Mouse (Mus musculus) MEL (cell line): ENCODE measurements around the gene Atm.

Experiments used
- CTCF ChIP-seq, 3 experiments: IDR thresholded peaks in 2 of 3; conservative IDR thresholded peaks in 1 of 3; 2 replicates each; pipeline ENCODE4 v1.5.1; 2011 to 2012; ENCODE audit warnings: low read length in 3 of 3, low read depth in 2 of 3, mild to moderate bottlenecking in 2 of 3, improper control_type of control experiment in 1 of 3, inconsistent platforms in 1 of 3, mixed read lengths in 1 of 3, moderate library complexity in 1 of 3; ENCODE audit not compliant: control insufficient read depth in 1 of 3, insufficient read depth in 1 of 3, poor library complexity in 1 of 3, severe bottlenecking in 1 of 3
- E2F4 ChIP-seq: IDR thresholded peaks from 2 replicates; pipeline ENCODE4 v1.6.1; 2011; ENCODE audit warnings: low read depth, low read length, improper control_type of control experiment, borderline replicate concordance
- HCFC1 ChIP-seq: IDR thresholded peaks from 2 replicates; pipeline ENCODE4 v1.6.1; 2012; ENCODE audit warnings: low read depth, mild to moderate bottlenecking, inconsistent platforms, low read length, improper control_type of control experiment, moderate library complexity
- MAX ChIP-seq: IDR thresholded peaks from 2 replicates; pipeline ENCODE4 v1.6.1; 2011; ENCODE audit warnings: low read length, improper control_type of control experiment
- NRF1 ChIP-seq: IDR thresholded peaks from 2 replicates; pipeline ENCODE4 v1.6.1; 2014; ENCODE audit warnings: low read depth, mild to moderate bottlenecking, inconsistent platforms, low read length, improper control_type of control experiment, moderate library complexity; ENCODE audit not compliant: poor library complexity, insufficient read depth, severe bottlenecking
- POLR2A ChIP-seq, 2 experiments: IDR thresholded peaks; 2 replicates each; pipeline ENCODE4 v1.6.1; 2011 to 2012; ENCODE audit warnings: low read length in 2 of 2, mild to moderate bottlenecking in 2 of 2, control low read depth in 1 of 2, improper control_type of control experiment in 1 of 2, low read depth in 1 of 2, moderate library complexity in 1 of 2; ENCODE audit not compliant: control insufficient read depth in 1 of 2, insufficient read depth in 1 of 2, poor library complexity in 1 of 2
- RAD21 ChIP-seq: IDR thresholded peaks from 2 replicates; pipeline ENCODE4 v1.6.1; 2011; ENCODE audit warnings: mild to moderate bottlenecking, low read depth, low read length, improper control_type of control experiment
- SIN3A ChIP-seq: IDR thresholded peaks from 2 replicates; pipeline ENCODE4 v1.6.1; 2012; ENCODE audit warnings: low read length, improper control_type of control experiment, inconsistent platforms
- USF1 ChIP-seq: IDR thresholded peaks from 2 replicates; pipeline ENCODE4 v1.6.1; 2014; ENCODE audit warnings: low read depth, mild to moderate bottlenecking, inconsistent platforms, low read length, improper control_type of control experiment, moderate library complexity

GRCm38 (mm10) chr9:53400696-53401095, 135.8 kb downstream of the Atm start:
- TF ChIP-seq CTCF (IDR thresholded peaks at IDR 0.05 in 2 of 3, conservative IDR thresholded peaks at IDR 0.05 in 1 of 3; ENCODE audit: control insufficient read depth in 1 of 3, insufficient read depth in 1 of 3, low read depth in 2 of 3, low read length in 3 of 3, poor library complexity in 1 of 3, severe bottlenecking in 1 of 3) = no peak
- TF ChIP-seq POLR2A (IDR thresholded peaks at IDR 0.05; ENCODE audit: control insufficient read depth in 1 of 2, insufficient read depth in 1 of 2, low read depth in 1 of 2, low read length in 2 of 2, poor library complexity in 1 of 2) = no peak
- no peak for TF ChIP-seq USF1
- TF ChIP-seq MAX = no peak
- TF ChIP-seq E2F4 = no peak
- TF ChIP-seq NRF1 = no peak
- TF ChIP-seq SIN3A = no peak
- TF ChIP-seq RAD21 = no peak
- no peak for TF ChIP-seq HCFC1
